ENCODE assay signal across 9 mouse cellular contexts in the genomic region with DNA sequence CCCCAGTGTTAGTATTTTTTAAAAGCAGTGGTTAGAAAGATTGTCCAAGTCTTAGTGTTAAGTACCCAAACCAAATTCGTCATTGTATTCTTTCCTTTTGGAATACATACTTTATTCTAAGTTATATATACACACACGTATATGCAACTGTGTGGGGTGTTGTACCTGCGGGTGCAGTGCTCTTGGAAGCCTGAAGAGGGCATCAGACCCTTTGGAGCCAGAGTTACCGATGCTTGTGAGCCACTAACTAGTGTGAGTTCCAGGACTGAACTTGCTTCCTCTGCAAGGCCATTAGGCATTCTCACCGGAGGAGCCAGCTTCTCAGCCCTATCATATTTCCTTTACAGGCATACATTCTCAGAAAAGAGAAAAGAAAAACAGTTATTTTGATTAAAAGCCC. TPM values are rescaled to one million over a fixed set of nuclear protein-coding genes. Genes with fewer than 3 reads are reported as not detected.
DNase-seq lines count a peak whose midpoint lies in the region; ATAC-seq and TF ChIP-seq lines count a peak whose summit lies in the region.
"Had no signal": no experiment of that assay in that cellular context is flagged by ENCODE, and none has a peak within 500 bp of the region (broad histone marks: within the 10 kb centered on the region; RNA-seq: fewer than 3 reads in every experiment).

No protein-coding gene starts in this region.

- no peak overlapping the region for H3K4me2 ChIP-seq in neural tube, embryonic 15.5 days
- H3K4me2 ChIP-seq: neural tube, embryonic 12.5 days had no signal

- H3K36me3 ChIP-seq in neural tube, embryonic 15.5 days = no peaks in the 10 kb centered on the region
- no peaks in the 10 kb centered on the region for H3K36me3 ChIP-seq in splenic B cell, adult 2 months (ENCODE audit: control insufficient read depth, insufficient read depth, low read length, poor library complexity, severe bottlenecking)
- H3K36me3 ChIP-seq: neural tube, embryonic 12.5 days had no signal

- no peak for TF ChIP-seq POLR2A in bone marrow, adult 2 months (IDR thresholded peaks at IDR 0.05; ENCODE audit: borderline replicate concordance, control insufficient read depth, low read depth, low read length)
- TF ChIP-seq POLR2A in lung, adult 2 months (IDR thresholded peaks at IDR 0.05; ENCODE audit: borderline replicate concordance, extremely low read depth, low read depth, low read length) = no peak

- H3K27me3 ChIP-seq in neural tube, embryonic 15.5 days (replicated peaks) = no peaks in the 10 kb centered on the region
- H3K27me3 ChIP-seq in splenic B cell, adult 2 months (ENCODE audit: control insufficient read depth, insufficient read depth, low read length, poor library complexity, severe bottlenecking) = no peaks in the 10 kb centered on the region
- H3K27me3 ChIP-seq: neural tube, embryonic 12.5 days had no signal

- H3K9ac ChIP-seq in neural tube, embryonic 15.5 days (replicated peaks) = no peak overlapping the region
- H3K9ac ChIP-seq: neural tube, embryonic 12.5 days had no signal

- no peak overlapping the region for H3K27ac ChIP-seq in neural tube, embryonic 15.5 days (replicated peaks)
- no peak overlapping the region for H3K27ac ChIP-seq in bone marrow, adult 2 months (ENCODE audit: control insufficient read depth, insufficient read depth, low read depth, low read length, poor library complexity)
- H3K27ac ChIP-seq: neural tube, embryonic 12.5 days had no signal

- no peak for ATAC-seq in neural tube, embryonic 15.5 days (ENCODE audit: low FRiP score)

- WGBS in neural tube, embryonic 15.5 days = 31% methylated on average over 5 of the region's 5 CpGs
- WGBS in bone marrow, adult 2 months = 20% methylated on average over 5 of the region's 5 CpGs
- WGBS in lung, adult 2 months = 22% methylated on average over 5 of the region's 5 CpGs

- peak; percentile 30 for DNase-seq in cerebellum, adult 8-10 months
- DNase-seq in cerebellum, adult 9-11 months = no peak
- DNase-seq in neural tube, embryonic 10.5 days (ENCODE audit: extremely low spot score, low spot score) = peak; percentile 19
- DNase-seq in gastrocnemius, adult 8-10 months (ENCODE audit: low spot score in 2 of 2) = peak; percentile 13 to 19
- peak; percentile 40 for DNase-seq in lung, adult 2 months
- DNase-seq in splenic B cell, adult 2 months (ENCODE audit: low read depth, low spot score) = peak; percentile 66

- no peaks in the 10 kb centered on the region for H3K4me1 ChIP-seq in neural tube, embryonic 15.5 days
- no peaks in the 10 kb centered on the region for H3K4me1 ChIP-seq in bone marrow, adult 2 months (ENCODE audit: control insufficient read depth, insufficient read depth, low read length)
- no peaks in the 10 kb centered on the region for H3K4me1 ChIP-seq in lung, adult 2 months (ENCODE audit: control insufficient read depth, insufficient read depth, low read length)
- H3K4me1 ChIP-seq: neural tube, embryonic 12.5 days had no signal

- peak; percentile 82 for TF ChIP-seq CTCF in bone marrow, adult 2 months (IDR thresholded peaks at IDR 0.05; ENCODE audit: control insufficient read depth, insufficient read depth, low read length)
- TF ChIP-seq CTCF in lung, adult 2 months (IDR thresholded peaks at IDR 0.05; ENCODE audit: insufficient read depth, low read length) = peak; percentile 92

- H3K4me3 ChIP-seq in neural tube, embryonic 15.5 days (replicated peaks) = no peak overlapping the region
- no peak overlapping the region for H3K4me3 ChIP-seq in bone marrow, adult 2 months (replicated peaks; ENCODE audit: control insufficient read depth, low read depth, low read length)
- H3K4me3 ChIP-seq in lung, adult 2 months (replicated peaks; ENCODE audit: extremely low read depth, low read depth, low read length) = no peak overlapping the region
- H3K4me3 ChIP-seq: neural tube, embryonic 12.5 days had no signal

- no peaks in the 10 kb centered on the region for H3K9me3 ChIP-seq in neural tube, embryonic 15.5 days (replicated peaks)
- H3K9me3 ChIP-seq: neural tube, embryonic 12.5 days had no signal

RNA-seq across cellular contexts. Expression of gene Tm7sf3, which starts 20.1 kb away (rescaled TPM):
- polyA plus RNA-seq in neural tube, embryonic 15.5 days (2015; fragmentation: Nextera tagmentation; extraction: Ambion mirVana) = 29.3 and 31.3 TPM in 2 replicates
- polyA plus RNA-seq in bone marrow, adult 2 months (2011; ENCODE audit: insufficient read depth, insufficient read length, low replicate concordance, missing spikeins) = 19.5 and 20.1 TPM in 2 replicates
- 1 to 10 TPM; 5.0 to 6.3 (median 5.6) TPM for total RNA-seq in gastrocnemius, adult 8-10 months (2022)
- polyA plus RNA-seq in lung, adult 2 months (2012; rRNA removed) = 15.8 and 20.2 TPM in 2 replicates

RNA-seq across cellular contexts. Expression of gene Med21, which starts 20.3 kb away (rescaled TPM):
- 124 and 135 TPM in 2 replicates for polyA plus RNA-seq in neural tube, embryonic 15.5 days (2015; fragmentation: Nextera tagmentation; extraction: Ambion mirVana)
- 30.1 and 31.3 TPM in 2 replicates for polyA plus RNA-seq in bone marrow, adult 2 months (2011; ENCODE audit: insufficient read depth, insufficient read length, low replicate concordance, missing spikeins)
- total RNA-seq in gastrocnemius, adult 8-10 months (2022) = 10 to 100 TPM; 33.9 to 40.1 (median 35.6) TPM
- polyA plus RNA-seq in lung, adult 2 months (2012; rRNA removed) = 18.0 and 25.1 TPM in 2 replicates
